Mouse (Mus musculus) liver, embryonic 14.5 days (tissue): Measurements from ENCODE around the gene Dck. TPM values are rescaled to one million over a fixed set of nuclear protein-coding genes. Genes with fewer than 3 reads are reported as not detected.

Source experiments
- ATAC-seq: fragments of 200-750 bp; cut with Nextera tagmentation; 2 replicates; pipeline ENCODE4 v1.8.0; 2017; ENCODE audit warnings: moderate number of reproducible peaks, mild to moderate bottlenecking, moderate library complexity; ENCODE audit not compliant: insufficient read depth
- DNase-seq, 3 experiments: peaks; one replicate each; pipeline ENCODE4 v3.0.0-alpha.2; 2012 to 2013; ENCODE audit warnings: low read depth in 3 of 3, low spot score in 3 of 3
- H3K27ac ChIP-seq: fragments of 300-500 bp; sonication (generic); 2 replicates; pipeline ENCODE4 v1.5.1; 2014; ENCODE audit warnings: moderate library complexity, mild to moderate bottlenecking, control low read depth, inconsistent platforms
- H3K27me3 ChIP-seq: fragments of 300-500 bp; sonication (generic); 2 replicates; pipeline ENCODE4 v1.6.1; 2014; ENCODE audit warnings: mild to moderate bottlenecking, low read length, moderate library complexity; ENCODE audit not compliant: control insufficient read depth, insufficient read depth
- H3K36me3 ChIP-seq: fragments of 300-500 bp; sonication (generic); replicated peaks from 2 replicates; pipeline ENCODE4 v1.6.1; 2014; ENCODE audit warnings: low read depth; ENCODE audit not compliant: control insufficient read depth, insufficient read depth
- H3K4me1 ChIP-seq, 2 experiments: fragments of 200-500 bp in 1 of 2; fragments of 300-500 bp in 1 of 2; sonication (generic) in 1 of 2; replicated peaks; 2 replicates each; pipeline ENCODE4 v1.6.1; 2012 to 2014; ENCODE audit warnings: antibody characterized with exemption in 1 of 2, inconsistent platforms in 1 of 2, low read length in 1 of 2; ENCODE audit not compliant: control insufficient read depth in 2 of 2, insufficient read depth in 2 of 2
- H3K4me2 ChIP-seq: fragments of 300-500 bp; sonication (generic); 2 replicates; pipeline ENCODE4 v1.6.1; 2014; ENCODE audit warnings: low read depth, mild to moderate bottlenecking, control low read depth, moderate library complexity
- H3K4me3 ChIP-seq, 2 experiments: fragments of 200-500 bp in 1 of 2; fragments of 300-500 bp in 1 of 2; sonication (generic) in 1 of 2; 2 replicates each; pipeline ENCODE4 v1.5.1; 2012 to 2014; ENCODE audit warnings: low read depth in 2 of 2, low read length in 2 of 2, mild to moderate bottlenecking in 2 of 2, control low read depth in 1 of 2, inconsistent platforms in 1 of 2, moderate library complexity in 1 of 2; ENCODE audit not compliant: insufficient read depth in 1 of 2
- H3K9ac ChIP-seq: fragments of 300-500 bp; sonication (generic); replicated peaks from 2 replicates; pipeline ENCODE4 v1.6.1; 2014; ENCODE audit warnings: mild to moderate bottlenecking, control low read depth, moderate library complexity
- H3K9me3 ChIP-seq: fragments of 300-500 bp; sonication (generic); 2 replicates; pipeline ENCODE4 v1.6.1; 2016; ENCODE audit warnings: low read length, mixed read lengths; ENCODE audit not compliant: control insufficient read depth
- CTCF ChIP-seq: IDR thresholded peaks from 2 replicates; pipeline ENCODE4 v1.5.1; 2016; ENCODE audit warnings: antibody characterized with exemption, low read depth, control low read depth
- EP300 ChIP-seq: IDR thresholded peaks from 2 replicates; pipeline ENCODE4 v1.6.1; 2016; ENCODE audit warnings: antibody characterized with exemption, low read depth
- WGBS: fragments of 180-500 bp; shearing (Covaris S2); extraction: QIAGEN DNeasy Blood & Tissue Kit; methylation state at CpG from one replicate; pipeline ENCODE4 v1.1.7; 2014; ENCODE audit not compliant: insufficient replicate concordance; 5-methylcytosine and 5-hydroxymethylcytosine counted together
- polyA plus RNA-seq, 2 experiments: library from polyadenylated mRNA; depleted of rRNA in 1 of 2; stranded (reverse) in 1 of 2; unstranded in 1 of 2; fragments of >200 nt; fragmentation: Nextera tagmentation in 1 of 2; extraction: Ambion mirVana in 1 of 2; gene quantifications; 2 replicates each; pipeline versions ENCODE4 v1.2.1 to v1.2.3; 2012 to 2014

The Dck gene
- polyA plus RNA-seq, 2 experiments, result 38.0 to 99.8 TPM

DNA sequence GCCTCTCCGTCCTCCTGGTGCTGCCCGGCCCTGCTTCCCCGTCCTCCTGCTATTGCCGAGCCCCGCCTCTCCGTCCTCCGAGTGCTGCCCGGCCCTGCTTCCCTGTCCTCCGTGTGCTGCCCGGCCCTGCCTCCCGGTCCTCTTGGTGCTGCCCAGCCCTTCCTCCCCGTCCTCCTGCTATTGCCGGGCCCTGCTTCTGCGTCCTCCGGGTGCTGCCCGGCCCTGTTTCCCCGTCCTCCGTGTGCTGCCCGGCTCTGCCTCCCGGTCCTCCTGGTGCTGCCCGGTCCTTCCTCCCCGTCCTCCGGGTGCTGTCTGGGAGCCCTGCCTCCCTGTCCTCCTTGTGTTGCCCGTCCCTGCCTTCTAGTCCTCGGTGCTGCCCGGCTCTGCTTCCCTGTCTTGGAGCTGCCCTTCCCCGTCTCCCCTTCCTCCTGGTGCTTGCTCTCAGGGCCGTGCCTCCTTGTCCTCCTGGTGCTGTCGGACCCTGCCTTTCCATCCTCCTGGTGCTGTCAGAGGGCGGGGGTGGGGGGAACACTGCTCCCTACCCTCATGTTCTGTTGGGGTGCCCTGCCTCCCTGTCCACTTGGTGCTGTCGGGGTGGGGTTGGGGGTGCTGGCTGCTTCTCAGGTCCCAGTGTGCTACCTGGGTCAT lies 43.1 kb upstream of the Dck start:
- peak overlapping the region; percentile 91 for H3K27ac ChIP-seq
- H3K9me3 ChIP-seq, result no peaks in the 10 kb centered on the region
- ATAC-seq (peak; percentile 58), DNase-seq (no peak)
- H3K9ac ChIP-seq, result peak overlapping the region; percentile 99
- H3K4me3 ChIP-seq, result peak overlapping the region; percentile 81 to 99
- H3K27me3 ChIP-seq, result no peaks in the 10 kb centered on the region
- H3K4me1 ChIP-seq, result peaks cover 35 to 37% of the 10 kb centered on the region in 2 experiments
- H3K4me2 ChIP-seq, result peak overlapping the region; percentile 77
- TF ChIP-seq EP300, result no peak
- no peak for TF ChIP-seq CTCF
- H3K36me3 ChIP-seq, result peaks cover 2% of the 10 kb centered on the region; the same call in 1 of the 2 replicates
- 1% methylated on average over 31 of the region's 31 CpGs for WGBS

DNA sequence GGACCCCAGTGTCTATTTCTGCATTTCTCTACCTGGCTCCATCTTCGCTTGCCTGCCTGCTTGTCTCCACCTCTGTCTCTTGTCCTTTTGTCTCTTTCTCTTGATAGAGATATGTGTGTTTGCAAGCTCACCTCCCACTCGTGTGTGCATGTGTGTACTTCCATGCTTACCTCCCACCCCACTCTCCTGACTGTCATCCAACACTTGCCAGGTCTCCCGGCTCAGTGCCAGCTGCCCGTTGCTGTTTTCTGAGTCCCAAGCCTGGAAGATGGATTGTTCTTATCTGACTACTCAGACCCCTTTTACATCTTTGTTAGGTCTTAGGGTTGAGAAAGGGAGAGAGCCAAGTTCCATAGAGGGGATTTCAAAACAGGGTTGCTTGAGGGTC lies 42.6 kb upstream of the Dck start:
- no peaks in the 10 kb centered on the region for H3K27me3 ChIP-seq
- H3K4me2 ChIP-seq, result peak overlapping the region; percentile 77
- peak overlapping the region; percentile 91 for H3K27ac ChIP-seq
- WGBS, result 8% methylated on average over 4 of the region's 4 CpGs
- no peaks in the 10 kb centered on the region for H3K9me3 ChIP-seq
- peaks cover 2% of the 10 kb centered on the region; the same call in 1 of the 2 replicates for H3K36me3 ChIP-seq
- ATAC-seq, result no peak
- peaks cover 35 to 39% of the 10 kb centered on the region in 2 experiments for H3K4me1 ChIP-seq
- no peak for DNase-seq
- TF ChIP-seq CTCF, result no peak
- no peak for TF ChIP-seq EP300
- H3K4me3 ChIP-seq, result peak overlapping the region; percentile 81 to 99
- peak overlapping the region; percentile 99 for H3K9ac ChIP-seq

DNA sequence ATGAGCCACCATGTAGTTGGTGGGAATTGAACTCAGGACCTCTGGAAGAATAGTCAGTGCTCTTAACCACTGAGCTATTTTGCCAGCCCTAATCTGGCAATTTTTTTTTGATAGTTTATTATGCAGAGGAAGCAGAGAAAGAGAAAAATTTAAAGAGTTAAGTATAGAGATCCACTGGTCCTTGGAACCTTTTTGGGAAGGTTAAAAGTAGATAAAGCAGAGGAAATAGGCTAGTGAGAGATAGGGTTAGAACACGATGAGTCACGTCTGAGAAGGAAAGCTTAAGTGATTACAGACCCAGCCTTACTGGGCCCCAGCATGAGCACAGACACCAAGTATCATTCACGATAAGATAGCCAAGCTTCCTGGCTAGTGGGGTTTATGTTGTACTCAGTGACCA lies 40.8 kb upstream of the Dck start:
- H3K4me2 ChIP-seq, result peak overlapping the region; percentile 77
- H3K4me1 ChIP-seq, result peaks cover 35 to 41% of the 10 kb centered on the region in 2 experiments
- H3K27me3 ChIP-seq, result no peaks in the 10 kb centered on the region
- H3K27ac ChIP-seq, result peak overlapping the region; percentile 91
- 11% methylated on average over 3 of the region's 3 CpGs for WGBS
- peaks cover 2% of the 10 kb centered on the region; the same call in 1 of the 2 replicates for H3K36me3 ChIP-seq
- ATAC-seq (peak; percentile 74), DNase-seq (peak; percentile 76 to 77 (median 77))
- peak overlapping the region; percentile 57 to 99 for H3K4me3 ChIP-seq
- TF ChIP-seq CTCF, result no peak
- TF ChIP-seq EP300, result peak; percentile 85
- no peaks in the 10 kb centered on the region for H3K9me3 ChIP-seq
- peak overlapping the region; percentile 53 for H3K9ac ChIP-seq

GRCm38 (mm10) chr5:88727593-88728144 lies 37.1 kb upstream of the Dck start:
- DNase-seq, result no peak
- peaks cover 25 to 30% of the 10 kb centered on the region in 2 experiments for H3K4me1 ChIP-seq
- no peak overlapping the region for H3K4me3 ChIP-seq
- H3K9ac ChIP-seq, result no peak overlapping the region
- H3K36me3 ChIP-seq, result peaks cover 2% of the 10 kb centered on the region; the same call in 1 of the 2 replicates
- H3K4me2 ChIP-seq, result no peak overlapping the region
- ATAC-seq, result no peak
- H3K9me3 ChIP-seq, result no peaks in the 10 kb centered on the region
- 61% methylated on average over 3 of the region's 3 CpGs for WGBS
- TF ChIP-seq EP300, result no peak
- no peak for TF ChIP-seq CTCF
- H3K27me3 ChIP-seq, result no peaks in the 10 kb centered on the region
- H3K27ac ChIP-seq, result no peak overlapping the region

DNA sequence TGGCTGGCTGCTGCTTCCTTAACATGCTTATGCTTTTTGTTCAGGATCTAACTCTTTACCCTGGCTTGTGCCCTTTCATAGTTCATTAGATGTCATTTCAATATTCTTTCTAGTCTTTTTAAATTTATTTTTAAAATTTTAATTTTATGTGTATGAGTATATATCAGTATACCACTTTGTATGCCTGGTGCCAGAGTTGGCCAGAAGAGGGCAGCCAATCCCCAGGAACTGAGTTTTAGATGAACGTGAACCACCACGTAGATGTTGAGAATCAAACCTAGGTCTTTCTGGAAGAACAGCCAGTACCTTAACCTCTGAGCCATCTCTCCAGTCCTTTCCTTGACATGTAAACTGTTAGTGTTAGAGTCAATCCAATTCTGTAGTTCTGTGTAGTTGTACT lies 30.0 kb upstream of the Dck start:
- peak; percentile 47; the same call in 1 of the 2 replicates for ATAC-seq
- TF ChIP-seq CTCF, result peak; percentile 68
- no peak for TF ChIP-seq EP300
- no peaks in the 10 kb centered on the region for H3K27me3 ChIP-seq
- peaks cover 0 to under 1% of the 10 kb centered on the region in 2 experiments; a peak in 1 of 4 replicates for H3K4me1 ChIP-seq
- 72% methylated on average over 2 of the region's 2 CpGs for WGBS
- no peak overlapping the region for H3K4me2 ChIP-seq
- H3K9ac ChIP-seq, result no peak overlapping the region
- H3K27ac ChIP-seq, result no peak overlapping the region
- H3K36me3 ChIP-seq, result peaks cover under 1% of the 10 kb centered on the region; the same call in 1 of the 2 replicates
- H3K4me3 ChIP-seq, result no peak overlapping the region
- no peak for DNase-seq
- no peaks in the 10 kb centered on the region for H3K9me3 ChIP-seq
